Mouse (Mus musculus) megakaryocyte-erythroid progenitor cell, adult 5-6 weeks (primary cell): ENCODE measurements at regions not wholly inside any gene's neighbourhood (a gene's known extent, or its start where the extent isn't known, plus 50 kb on each side); places are given as distances from the start of the nearest gene placed in this dataset.
"Not testable (repeated sequence)": the region's sequence is repeated elsewhere in the genome, so short reads cannot be mapped to it uniquely, and the experiment has no call there.

Source experiments
- ATAC-seq: replicated peaks from 2 replicates; pipeline ENCODE4 v1.8.0; 2016; ENCODE audit warnings: mild to moderate bottlenecking, inconsistent platforms; ENCODE audit not compliant: severe bottlenecking, poor library complexity, low FRiP score, low TSS enrichment

DNA sequence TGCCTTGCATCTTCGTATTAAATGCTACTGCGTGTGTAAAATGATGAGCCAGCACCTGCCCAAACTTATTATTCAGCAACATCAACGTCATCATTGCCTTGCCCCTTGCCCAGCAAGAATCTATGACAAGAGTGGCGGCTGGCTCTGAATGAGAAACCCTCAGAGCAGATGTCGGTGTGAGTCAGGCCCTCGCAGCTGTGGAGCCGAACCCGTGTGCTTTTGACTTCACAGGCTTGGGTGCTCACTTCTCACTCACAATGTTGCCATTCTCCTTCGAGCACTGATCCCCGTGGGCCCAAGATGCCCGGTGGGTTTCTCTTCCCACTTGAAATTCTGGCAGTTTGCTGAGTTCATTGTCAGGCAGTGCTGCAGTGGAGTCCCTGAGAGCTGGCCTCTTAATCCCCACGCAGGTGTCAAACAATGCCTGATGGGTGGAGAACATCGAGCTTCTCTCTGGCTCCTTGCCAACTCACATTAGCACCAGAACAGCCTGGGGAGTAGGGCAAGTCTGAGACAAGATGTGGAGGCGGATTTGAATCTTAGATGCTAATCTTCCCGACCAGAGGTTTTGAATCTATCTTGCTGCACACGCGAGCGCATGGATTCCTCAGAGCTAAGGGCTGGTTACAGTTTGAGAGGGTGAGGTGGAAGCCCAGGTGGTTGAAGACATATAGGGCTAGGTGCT, 202.0 kb downstream of the Nuak1 start:
- ATAC-seq, result no peak

DNA sequence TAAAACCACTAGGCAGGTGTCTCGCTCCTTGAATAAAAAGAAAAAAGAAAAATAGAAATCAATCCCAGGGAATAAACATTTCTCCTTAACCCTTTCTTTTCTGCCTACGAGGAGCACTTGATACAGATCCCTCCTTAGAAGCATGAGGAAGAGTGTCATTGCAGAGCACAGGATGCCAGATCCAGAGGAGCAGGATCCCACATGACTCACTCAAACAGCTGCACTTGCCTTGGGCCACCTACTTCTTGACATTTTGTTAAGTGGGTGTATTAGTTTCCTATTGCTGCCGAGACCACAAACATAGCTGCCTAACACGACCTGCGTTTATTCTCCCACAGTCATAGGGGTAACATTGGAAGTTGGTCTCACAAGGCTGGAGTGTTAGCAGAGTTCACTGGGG, 197.1 kb downstream of the Nuak1 start:
- no peak for ATAC-seq

GRCm38 (mm10) chr10:84249346-84249745, 191.1 kb downstream of the Nuak1 start:
- ATAC-seq, result no peak

- no peak for ATAC-seq
Measured at GRCm38 (mm10) chr10:84260931-84261650, 179.3 kb downstream of the Nuak1 start.

- ATAC-seq, result no peak
Measured at GRCm38 (mm10) chr10:84262943-84263342, 177.5 kb downstream of the Nuak1 start.

DNA sequence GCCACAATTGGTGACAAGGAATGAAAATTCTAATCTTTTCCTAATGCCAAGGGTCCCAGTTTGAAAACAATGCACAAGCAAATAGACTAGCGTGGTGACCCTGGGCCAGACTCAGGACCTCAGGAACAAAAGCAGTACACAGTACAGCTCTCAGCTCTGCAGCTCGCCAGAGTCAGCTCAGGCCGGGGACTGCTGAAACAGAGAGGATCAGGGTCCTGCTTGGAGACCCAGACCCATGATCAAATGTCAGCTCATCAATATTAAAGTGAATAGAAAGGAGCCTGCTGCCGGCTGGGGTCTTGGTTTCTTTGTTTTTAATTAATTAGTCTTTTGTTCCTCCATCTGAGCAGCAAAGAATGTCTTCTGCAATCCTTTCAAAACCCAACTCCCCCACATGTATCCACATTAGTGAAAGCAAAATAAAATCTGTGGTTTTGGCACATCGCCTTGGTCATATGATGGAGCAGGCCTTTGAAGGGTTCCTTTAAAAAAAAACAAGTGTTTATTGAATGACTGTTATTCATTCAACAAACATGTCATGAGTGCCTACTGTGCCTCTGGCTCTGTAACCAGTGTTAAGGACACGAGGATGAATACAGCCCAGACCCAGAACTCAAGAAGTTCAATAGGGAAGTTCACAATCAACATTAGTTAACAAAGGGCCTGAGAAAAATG, 154.4 kb downstream of the Nuak1 start:
- no peak for ATAC-seq

- no peak for ATAC-seq
Measured at GRCm38 (mm10) chr10:84294422-84294821, 146.0 kb downstream of the Nuak1 start.

DNA sequence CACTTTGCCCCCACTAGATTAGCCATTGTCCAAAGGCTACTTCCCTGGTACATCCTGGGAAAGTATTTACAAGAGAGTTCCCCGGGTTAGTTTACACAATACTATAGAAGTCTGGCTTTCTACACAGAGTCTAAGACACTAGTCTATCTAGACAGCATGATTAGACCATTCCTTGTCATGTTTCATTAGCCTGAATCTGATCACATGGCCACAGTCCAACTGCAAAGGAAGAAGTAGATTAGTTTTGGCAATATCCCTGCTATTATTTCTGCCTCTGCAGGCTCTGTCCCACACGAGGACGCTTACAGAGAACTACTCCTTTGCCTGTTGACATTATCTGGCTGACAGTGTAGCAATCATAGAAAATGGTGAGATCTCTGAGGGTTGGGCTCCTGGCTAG, 144.2 kb downstream of the Nuak1 start:
- ATAC-seq, result no peak

GRCm38 (mm10) chr10:84301561-84301960, 138.8 kb downstream of the Nuak1 start:
- ATAC-seq, result no peak

- no peak for ATAC-seq
Measured at GRCm38 (mm10) chr10:84302821-84303520, 137.4 kb downstream of the Nuak1 start.

GRCm38 (mm10) chr10:84308746-84309145, 131.7 kb downstream of the Nuak1 start:
- not testable (repeated sequence) for ATAC-seq

- no peak for ATAC-seq
Measured at GRCm38 (mm10) chr10:84310653-84311052, 129.7 kb downstream of the Nuak1 start.

GRCm38 (mm10) chr10:84312656-84313055, 127.7 kb downstream of the Nuak1 start:
- no peak for ATAC-seq

DNA sequence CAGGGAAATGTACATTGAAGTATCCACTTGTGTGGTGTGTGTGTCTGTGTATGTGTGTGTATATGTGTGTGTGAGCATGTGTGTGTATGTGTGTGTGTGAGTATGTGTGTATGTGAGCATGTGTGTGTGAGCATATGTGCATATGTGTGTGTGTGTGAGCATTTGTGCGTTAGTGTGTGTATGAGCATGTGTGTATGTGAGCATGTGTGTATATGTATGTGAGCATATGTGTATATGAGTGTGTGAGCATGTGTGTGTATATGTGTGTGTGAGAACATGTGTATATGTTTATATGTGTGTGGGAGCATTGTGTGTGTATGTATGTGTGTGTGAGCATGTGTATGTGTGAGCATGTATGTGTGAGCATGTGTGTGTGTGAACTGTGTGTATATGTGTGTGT, 123.5 kb downstream of the Nuak1 start:
- ATAC-seq, result no peak

- no peak for ATAC-seq
Measured at GRCm38 (mm10) chr10:84317960-84318359, 122.4 kb downstream of the Nuak1 start.
